Mouse (Mus musculus): Measurements from ENCODE around the gene Uchl5.

Gene Uchl5

DNA sequence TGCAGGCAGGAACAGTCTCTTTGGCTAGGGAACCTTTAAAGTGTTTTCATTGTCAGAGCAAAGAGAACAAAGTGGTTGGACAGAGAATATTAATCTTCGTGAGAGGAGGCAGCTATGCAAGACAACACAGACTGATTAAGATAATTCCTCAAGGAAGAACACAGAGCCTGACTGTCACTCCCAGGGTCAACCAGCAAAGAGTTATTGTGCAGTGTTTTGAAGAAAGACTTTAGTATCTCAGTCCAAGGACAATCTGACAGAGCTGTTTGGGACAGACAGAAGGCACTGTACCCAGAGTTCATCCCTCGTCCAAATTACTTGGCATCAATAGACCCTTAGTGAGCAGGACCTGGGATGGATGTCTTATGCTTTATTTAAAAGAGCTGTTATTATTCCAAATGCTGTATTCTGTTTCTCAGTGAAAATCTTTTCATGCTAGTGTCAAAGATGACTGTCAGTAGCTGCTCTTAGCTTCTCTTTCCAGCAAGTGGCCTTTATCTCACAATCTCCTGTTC, 61.9 kb downstream of the Uchl5 start:
- DNase-seq (ENCODE audit: low read depth, low spot score), result no peak
- no peaks in the 10 kb centered on the region for H3K27me3 ChIP-seq (ENCODE audit: control insufficient read depth, insufficient read depth, low read length, poor library complexity, severe bottlenecking)
- no peaks in the 10 kb centered on the region for H3K36me3 ChIP-seq (ENCODE audit: control insufficient read depth, insufficient read depth, low read length, poor library complexity, severe bottlenecking)

- no peaks in the 10 kb centered on the region for H3K36me3 ChIP-seq (ENCODE audit: control insufficient read depth, insufficient read depth, low read length, poor library complexity, severe bottlenecking)
- no peaks in the 10 kb centered on the region for H3K27me3 ChIP-seq (ENCODE audit: control insufficient read depth, insufficient read depth, low read length, poor library complexity, severe bottlenecking)
- no peak for DNase-seq (ENCODE audit: low read depth, low spot score)
Observed at GRCm38 (mm10) chr1:143852329-143852728, 75.3 kb downstream of the Uchl5 start.

- no peaks in the 10 kb centered on the region for H3K27me3 ChIP-seq (ENCODE audit: control insufficient read depth, insufficient read depth, low read length, poor library complexity, severe bottlenecking)
- no peak for DNase-seq (ENCODE audit: low read depth, low spot score)
- no peaks in the 10 kb centered on the region for H3K36me3 ChIP-seq (ENCODE audit: control insufficient read depth, insufficient read depth, low read length, poor library complexity, severe bottlenecking)
Observed at GRCm38 (mm10) chr1:143852779-143853358, 75.8 kb downstream of the Uchl5 start.

DNA sequence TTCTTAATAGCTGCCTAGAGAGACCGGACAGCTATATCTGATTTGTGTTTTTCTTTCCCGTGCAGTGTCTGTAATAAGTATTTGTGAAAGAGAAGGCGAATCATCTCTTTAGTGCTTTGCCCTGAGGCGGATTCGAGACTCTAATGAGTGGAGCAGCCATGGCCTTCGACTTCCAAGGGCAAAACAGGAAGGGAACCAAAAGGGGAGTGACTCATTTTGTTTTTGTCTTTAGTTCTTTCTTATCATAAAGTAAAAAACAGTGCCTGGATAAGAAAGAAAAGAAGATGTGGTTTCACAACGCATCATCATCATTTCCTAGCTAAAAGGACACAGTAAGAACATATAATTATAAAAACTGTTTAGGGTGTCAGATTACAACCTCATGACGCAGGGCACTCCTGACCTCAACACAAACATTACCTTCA, 76.6 kb downstream of the Uchl5 start:
- H3K27me3 ChIP-seq (ENCODE audit: control insufficient read depth, insufficient read depth, low read length, poor library complexity, severe bottlenecking), result no peaks in the 10 kb centered on the region
- no peaks in the 10 kb centered on the region for H3K36me3 ChIP-seq (ENCODE audit: control insufficient read depth, insufficient read depth, low read length, poor library complexity, severe bottlenecking)
- DNase-seq (ENCODE audit: low read depth, low spot score), result no peak

DNA sequence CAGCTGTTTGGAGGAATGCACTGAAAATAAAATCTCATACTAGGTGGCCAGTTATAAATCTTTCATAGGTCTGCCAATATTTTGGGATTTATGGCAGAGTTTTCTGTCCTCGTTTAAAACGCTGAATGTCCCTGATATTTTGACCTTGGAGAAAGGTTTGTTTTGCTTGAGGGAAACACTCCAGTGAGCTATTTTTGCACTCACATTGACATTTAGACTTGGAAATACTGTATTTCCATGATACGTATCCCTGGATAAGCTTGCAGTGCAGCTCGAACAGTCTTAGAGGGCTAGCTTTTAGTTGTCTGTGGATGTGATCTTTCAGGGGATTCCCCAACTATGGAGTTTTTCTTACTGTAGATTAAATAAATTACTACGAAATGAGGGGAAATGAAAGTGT, 78.6 kb downstream of the Uchl5 start:
- Histone ChIP-seq H3K36me3 (ENCODE audit: control insufficient read depth, insufficient read depth, low read length, poor library complexity, severe bottlenecking) (no peaks in the 10 kb centered on the region), H3K27me3 (ENCODE audit: control insufficient read depth, insufficient read depth, low read length, poor library complexity, severe bottlenecking) (no peaks in the 10 kb centered on the region)
- no peak for DNase-seq (ENCODE audit: low read depth, low spot score)

Measured in splenic B cell, adult 2 months (primary cell).